Mouse (Mus musculus): ENCODE data around the gene Samd4b.

DNA sequence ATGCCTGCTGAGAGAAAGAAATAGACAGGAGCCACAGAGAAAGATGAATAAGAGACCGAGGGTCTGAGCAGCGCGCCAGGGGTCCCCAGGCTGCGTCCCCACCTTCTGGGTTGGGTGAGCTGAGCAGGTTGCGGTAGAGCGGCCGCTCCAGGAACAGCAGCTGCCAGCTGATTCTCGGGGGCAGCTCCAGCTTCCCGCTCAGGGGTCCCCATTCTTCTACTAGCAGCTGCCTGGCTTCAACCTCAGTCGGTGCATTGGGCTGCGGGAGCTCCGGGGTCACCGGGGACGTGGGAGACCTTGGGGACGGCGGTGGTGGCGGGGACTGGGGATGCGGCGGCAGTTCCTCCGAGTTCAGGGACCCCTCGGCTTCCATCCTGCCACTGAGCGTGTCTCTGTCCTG, 51.3 kb downstream of the Samd4b start:
- TF ChIP-seq CTCF (IDR thresholded peaks at IDR 0.05; ENCODE audit: low read depth) (no peak), EP300 (IDR thresholded peaks at IDR 0.05; ENCODE audit: low read depth) (no peak)

Data from heart, postnatal 0 days (tissue).